Mouse (Mus musculus): ENCODE measurements at regions not wholly inside any gene's neighbourhood (a gene's known extent, or its start where the extent isn't known, plus 50 kb on each side); places are given as distances from the start of the nearest gene placed in this dataset.

DNA sequence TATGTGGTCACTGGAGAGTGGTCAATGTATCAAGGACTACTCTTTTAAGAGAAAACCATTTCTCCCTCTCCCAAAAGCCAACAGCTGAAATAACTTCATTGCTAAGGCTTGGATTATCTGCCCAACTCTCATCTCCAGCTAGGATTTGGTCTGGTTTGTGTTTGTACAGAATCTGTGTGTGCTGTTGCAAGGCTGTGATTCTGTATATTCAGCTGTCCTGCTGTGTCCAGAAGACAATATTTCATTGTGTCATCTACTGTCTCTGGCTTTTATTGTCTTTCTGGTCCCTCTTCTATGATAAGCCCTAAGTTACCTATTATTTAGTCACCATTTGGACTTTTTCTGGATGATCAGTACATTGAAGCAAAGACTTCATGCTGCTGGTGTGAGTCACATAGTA, 110.9 kb downstream of the Cenpc1 start:
- no peak for DNase-seq

DNA sequence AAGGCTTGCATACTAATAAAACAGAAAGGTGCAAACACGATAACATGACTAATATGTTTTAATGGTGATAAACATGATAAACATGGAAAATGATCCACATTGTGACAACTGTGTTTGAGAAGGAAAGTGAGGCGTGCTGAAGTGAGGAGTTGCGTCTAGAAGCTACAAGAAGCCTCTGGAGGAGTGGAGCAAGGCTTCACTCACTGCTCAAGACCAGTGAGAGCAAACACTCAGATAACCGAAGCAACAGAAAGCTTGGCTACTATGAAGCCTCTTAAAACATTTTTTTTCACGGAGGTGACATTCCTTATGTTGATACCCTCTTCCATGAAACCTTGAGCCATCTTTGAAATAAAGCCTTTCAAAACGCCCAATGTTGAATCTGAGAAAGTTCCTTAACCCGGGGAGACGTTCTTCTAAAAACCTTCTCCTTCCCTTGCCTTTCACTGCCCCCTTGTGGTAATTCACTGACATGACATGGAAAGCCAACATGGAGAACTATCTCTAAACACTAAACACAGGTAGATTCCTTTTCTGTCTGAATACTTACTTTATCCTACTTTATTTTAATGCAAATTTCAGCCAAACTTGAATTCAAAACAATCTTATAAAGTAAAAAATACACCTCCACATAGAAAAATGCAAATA, 128.6 kb downstream of the Cenpc1 start:
- DNase-seq = peak; percentile 10

GRCm38 (mm10) chr5:85918288-85918687, 147.1 kb downstream of the Cenpc1 start:
- no peak for DNase-seq

GRCm38 (mm10) chr5:85915000-85915399, 150.4 kb downstream of the Cenpc1 start:
- no peak for DNase-seq

DNA sequence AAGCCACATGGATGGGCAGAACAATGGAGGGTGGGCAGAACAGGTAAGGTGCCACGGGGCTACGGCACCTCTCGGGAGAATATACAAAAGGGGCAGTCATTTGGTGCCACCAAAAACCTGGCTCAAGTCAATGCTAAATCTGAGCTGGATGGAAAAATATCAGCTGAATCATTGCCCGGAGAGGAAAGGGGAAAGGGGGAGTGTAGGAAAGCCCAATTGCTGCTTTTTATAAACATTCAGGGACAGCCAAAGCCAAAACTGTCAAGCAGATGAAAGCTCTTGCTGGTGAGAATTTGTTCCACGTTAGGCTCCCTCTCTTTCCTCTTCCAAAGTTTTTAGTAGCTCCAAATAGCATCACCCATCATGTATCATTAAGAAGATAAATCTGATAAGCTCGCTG, 168.9 kb downstream of the Cenpc1 start:
- no peak for DNase-seq

DNA sequence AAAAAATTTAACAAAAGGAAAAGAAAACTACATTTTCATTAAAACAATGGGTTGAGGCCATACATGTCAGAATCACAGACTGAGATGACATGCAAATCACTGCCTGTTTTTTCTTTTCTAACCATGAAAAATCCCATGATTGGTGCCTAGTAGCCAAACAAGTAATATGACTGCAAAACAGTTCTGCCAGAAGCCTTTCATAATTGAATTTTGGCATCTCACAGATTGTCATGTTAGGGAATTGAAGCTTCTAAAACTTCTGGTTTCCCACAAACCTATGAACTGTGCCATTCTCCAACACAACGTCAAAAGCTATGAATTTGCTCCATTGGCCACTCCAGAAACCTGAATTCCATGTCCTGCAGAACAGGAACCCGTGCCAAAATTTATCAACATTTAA, 169.6 kb downstream of the Cenpc1 start:
- DNase-seq = no peak

GRCm38 (mm10) chr5:85870311-85870710, 195.1 kb downstream of the Cenpc1 start:
- no peak for DNase-seq

DNA sequence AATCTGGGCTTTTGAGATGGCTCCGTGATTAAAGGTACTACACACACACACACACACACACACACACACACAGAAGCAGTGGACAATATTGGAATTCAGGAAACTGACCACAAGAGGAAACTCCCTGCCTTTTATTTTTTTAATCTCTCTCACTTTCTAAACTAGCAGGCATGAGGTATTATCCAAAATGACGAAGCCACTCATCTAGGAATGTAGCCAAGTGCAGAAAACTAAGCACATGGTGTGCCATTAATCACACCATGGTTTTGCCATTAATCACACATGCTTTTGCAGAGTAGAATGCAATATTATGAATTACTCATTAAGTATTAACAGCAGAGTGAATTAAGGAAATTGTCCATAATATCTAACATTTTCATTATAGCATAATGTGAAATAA, 232.8 kb downstream of the Cenpc1 start:
- no peak for DNase-seq

DNA sequence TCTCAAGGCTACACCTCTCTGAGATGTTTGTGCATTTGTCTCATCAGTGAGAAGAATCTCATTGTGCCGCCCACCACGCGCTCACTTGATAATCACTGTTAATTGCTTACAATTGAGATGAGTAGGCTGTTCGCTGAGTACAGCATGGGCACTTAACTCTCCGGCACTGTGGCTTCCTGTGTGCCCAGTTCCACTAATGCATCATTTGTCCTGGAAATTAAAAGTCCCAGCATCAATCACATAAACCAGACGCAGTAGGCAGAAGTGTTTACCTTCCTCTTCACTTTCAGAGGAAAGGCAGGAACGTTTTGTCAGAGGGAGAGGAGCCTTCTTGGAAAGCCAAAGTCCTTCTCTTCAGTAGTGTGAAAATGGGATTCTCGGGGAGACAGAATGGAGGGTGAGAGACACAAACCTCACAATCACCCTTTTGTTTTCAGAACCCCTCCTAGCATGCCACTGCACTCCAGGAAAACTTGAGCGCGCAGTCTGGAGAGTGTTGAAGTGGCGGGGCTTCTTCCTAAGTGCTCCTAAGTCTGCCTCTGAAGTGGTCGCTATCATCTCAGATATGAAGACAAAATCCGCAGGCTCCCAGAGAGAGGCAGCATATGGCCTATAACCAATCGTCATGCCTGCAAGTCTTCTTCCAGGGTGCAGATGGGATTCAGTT, 269.7 kb downstream of the Cenpc1 start:
- no peak for DNase-seq

GRCm38 (mm10) chr5:85793148-85793547, 272.2 kb downstream of the Cenpc1 start:
- no peak for DNase-seq

- no peak for DNase-seq
Observed at GRCm38 (mm10) chr5:85780730-85781454, 284.5 kb downstream of the Cenpc1 start.

DNA sequence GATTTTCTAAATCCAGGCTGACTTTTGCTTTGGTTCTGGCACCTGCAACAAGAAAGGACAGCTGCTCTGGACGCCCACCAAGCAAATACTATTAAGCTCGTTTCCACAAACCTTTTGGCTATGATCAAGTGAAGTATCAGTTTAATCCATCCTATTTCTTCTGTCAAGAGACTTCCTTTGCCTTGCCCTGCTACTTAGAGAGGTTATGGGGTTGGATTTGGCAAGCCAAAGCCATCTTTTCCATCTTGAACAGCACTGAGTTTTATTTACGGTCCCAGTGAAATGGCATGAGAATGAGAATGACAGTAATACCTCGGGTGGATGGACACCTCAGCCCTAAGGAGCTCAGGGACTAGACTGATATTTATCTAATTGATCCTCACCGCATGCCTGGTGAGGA, 285.4 kb downstream of the Cenpc1 start:
- DNase-seq = no peak

- DNase-seq = no peak
Observed at GRCm38 (mm10) chr5:85779205-85779604, 286.2 kb downstream of the Cenpc1 start.

DNA sequence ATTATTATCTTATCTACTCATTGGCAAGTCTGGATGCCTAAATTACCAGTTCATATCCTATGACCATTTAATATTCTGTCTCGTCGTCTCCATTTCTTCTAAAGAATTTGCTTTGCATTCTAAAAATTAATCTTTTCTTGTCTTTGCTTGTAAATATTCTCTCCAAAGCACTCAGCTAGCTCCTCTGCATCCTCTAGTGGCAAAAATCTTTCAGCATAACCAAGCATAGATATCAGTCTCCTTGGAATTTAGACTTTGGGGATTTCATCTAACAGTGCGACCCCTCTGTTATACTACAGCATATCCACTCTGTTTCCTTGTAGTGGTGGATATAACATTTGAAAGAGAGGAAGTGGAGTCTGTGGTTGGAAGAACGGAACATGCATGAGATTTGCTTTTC, 292.7 kb downstream of the Cenpc1 start:
- DNase-seq = no peak

DNA sequence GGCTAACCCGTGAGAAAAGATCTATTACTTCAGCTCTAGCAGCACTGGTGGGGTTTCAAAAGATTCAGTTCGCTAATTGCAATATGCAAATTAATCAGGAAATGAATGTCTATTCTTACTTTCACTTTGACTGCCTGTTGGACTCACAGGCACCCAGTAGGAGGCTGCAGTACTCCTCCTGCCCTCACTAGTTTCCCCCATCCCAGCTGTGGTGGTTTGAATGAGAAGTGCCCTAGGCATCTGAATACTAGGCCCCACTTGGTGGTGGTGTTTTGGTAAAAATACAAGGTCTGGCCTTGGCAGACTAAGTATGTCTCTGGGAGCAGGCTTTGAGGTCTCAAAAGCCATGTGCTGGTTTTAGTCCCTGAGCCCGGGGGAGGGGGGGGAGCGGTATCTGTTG, 293.3 kb downstream of the Cenpc1 start:
- DNase-seq = no peak

GRCm38 (mm10) chr5:85767157-85767556, 298.2 kb downstream of the Cenpc1 start:
- DNase-seq = no peak

DNA sequence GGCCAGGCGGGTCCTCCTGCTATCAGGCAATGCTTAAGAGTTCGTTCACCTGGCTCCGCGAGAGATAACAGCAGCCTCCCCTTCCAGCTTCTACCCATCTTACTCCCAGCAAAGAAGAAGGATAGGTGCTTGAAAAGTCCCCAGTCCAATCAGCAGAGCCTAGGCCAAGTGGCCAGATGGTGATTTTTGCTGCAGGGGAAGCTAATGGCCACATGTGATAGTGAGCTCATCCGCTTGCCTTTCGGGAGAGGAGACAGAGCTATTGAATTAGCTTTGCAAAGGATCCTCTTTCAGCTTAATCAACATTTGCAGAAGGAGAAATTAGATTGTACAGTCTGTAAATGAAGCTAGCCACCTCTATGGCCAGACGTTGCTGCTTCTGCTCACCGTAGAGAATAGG, 308.7 kb downstream of the Cenpc1 start:
- no peak for DNase-seq

DNA sequence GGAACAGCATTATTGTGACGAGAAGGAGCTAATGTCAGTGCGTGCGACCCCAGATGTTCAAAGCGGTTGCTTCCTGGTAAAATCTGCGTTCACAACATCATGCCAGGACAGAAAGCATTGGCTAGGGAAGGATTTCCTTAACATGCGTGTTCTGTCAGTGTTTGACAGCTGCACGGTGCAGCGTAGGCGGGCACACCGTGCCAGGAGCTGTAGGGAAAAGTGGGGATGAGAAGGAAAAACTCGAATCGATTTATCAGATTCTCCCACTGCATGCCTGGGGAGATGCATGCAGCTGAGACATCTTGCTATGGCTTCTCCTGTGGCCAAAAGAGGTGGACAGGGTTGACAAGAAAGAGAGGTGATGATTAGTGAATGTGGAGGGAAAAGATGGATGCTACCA, 311.2 kb downstream of the Cenpc1 start:
- no peak for DNase-seq

GRCm38 (mm10) chr5:85753109-85753508, 312.3 kb downstream of the Cenpc1 start:
- no peak for DNase-seq

DNA sequence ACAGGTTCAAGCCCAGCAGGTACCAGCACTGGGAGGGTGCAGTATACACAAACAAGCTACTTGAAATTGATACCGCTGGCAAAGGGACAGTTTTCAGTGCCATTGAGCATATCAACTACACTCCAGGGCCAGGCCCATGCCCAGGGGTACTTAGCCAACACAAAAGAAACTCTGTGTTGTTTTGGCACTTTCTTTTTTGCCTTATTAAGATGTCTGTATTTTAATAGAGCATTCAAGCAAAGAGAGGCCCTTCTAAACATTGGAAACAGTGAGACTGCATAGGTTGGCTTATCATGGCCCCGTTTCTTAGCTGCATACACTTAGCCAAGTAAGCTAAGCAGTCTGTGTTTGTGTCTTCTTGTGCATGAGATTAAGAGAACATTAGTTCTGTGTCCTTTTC, 313.7 kb downstream of the Cenpc1 start:
- DNase-seq = no peak

DNA sequence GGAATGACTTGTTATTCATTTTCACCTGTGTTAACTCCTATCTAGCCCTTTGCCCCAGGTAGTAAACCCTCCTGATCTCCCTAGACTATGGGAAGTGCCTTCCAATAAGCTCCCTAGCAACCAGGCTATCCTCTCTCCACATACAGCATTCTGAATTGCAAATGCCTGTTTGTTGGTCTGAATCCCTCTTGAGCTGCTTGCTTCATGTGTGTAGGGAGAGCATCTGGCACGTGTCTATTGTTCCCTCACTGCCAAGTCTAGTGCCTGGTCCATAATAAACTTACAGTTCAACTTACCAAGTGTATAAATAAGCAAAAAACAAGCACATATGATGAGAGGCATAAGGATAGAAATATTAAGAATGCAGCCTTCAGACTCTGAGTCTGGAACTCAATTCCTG, 314.5 kb downstream of the Cenpc1 start:
- DNase-seq = no peak

- DNase-seq = no peak
Observed at GRCm38 (mm10) chr5:85729613-85730012, 335.8 kb downstream of the Cenpc1 start.

- no peak for DNase-seq
Observed at GRCm38 (mm10) chr5:85707345-85707744, 358.0 kb downstream of the Cenpc1 start.

DNA sequence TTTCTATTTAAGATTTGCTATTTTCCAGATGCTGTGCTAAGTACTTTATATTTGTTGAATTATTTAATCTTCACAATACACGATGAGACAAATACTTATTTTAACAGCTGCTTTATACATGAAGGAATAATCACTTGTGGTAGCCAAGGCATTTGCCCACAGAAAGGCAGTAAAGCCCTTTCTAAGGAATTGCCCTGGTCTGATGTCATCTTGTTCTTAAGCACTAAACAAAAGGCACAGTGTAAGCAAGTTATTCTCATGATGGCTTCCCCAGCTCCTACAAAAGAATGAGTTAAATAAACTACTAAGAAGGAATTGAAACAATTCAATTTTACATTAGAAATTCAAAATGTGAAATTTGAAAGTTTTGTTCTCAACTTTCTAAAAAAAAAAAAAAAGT, 358.8 kb downstream of the Cenpc1 start:
- no peak for DNase-seq
